Mouse (Mus musculus): ENCODE measurements around the gene Lrsam1. TPM values are rescaled to one million over a fixed set of nuclear protein-coding genes. Genes with fewer than 3 reads are reported as not detected.

Lrsam1 gene
- polyA plus RNA-seq, 1 experiment from 2014 or later, result 7.0 TPM

DNA sequence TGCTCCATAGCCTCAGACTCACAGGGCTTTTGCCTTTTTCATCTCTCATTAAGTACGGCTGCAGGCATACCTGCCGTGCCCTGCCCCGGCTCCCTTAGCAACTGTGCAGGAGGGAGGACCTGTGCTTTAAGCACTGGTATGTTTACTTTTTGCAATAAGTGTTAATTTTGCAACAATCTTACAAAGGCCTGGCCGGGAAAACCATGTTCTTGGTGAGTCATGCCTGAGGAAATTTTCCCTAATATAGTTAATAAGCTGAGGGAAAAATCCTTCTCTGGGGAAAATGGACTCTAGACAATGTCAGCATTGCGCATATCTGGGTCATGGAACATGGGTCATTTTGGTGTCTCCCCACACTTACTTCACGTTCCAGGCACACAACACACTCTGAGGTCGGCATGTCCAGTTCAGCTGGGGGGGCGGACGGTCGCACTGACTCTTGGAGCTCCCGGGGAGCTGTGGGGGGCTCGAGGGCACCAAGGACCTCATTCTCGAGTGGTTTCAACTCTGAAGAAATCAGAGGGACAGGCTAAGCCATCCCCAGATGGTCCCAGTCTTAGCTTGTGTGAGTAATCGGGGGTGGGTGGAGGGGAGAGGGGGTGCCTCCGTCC lies 33.7 kb downstream of the Lrsam1 start:
- no peak overlapping the region for H3K27ac ChIP-seq (replicated peaks; ENCODE audit: low read depth, low read length)

DNA sequence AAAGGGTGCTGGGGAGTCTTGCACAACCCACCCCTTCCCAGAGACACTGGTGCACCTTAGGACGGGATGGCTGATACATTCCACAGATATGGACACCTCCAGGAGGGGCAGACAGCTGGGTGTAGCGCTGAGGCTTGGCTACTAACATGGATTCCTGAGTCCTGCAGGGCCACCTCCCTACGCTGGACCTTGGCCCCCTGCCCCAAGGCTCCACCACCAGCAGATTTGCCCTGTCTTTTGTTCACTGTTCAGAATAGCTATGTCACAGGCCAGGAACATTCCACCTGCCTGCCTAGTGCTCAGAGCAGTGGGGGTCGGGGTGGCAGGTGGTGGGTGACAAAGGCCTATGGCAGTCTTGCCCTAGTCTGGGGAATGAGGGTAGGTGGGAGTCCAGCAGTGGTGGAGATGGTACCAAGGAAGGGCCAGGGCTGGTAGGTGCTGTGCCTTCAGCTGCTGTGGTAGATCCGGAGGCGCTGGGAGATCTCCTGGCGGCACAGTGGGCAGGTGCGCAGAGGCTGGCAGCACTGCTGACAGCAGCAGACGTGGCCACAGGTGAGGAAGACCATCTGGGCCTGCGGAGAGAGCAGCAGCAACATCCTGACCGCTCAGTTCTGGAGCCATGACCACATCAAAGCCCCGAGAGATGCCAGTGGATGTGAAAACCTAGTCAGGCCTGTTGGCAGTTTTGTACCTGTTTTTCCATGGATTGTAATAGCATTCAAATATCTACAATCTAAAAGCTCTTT lies 34.9 kb downstream of the Lrsam1 start:
- Histone ChIP-seq H3K36me3 (ENCODE audit: control insufficient read depth, insufficient read depth, low read length) (peaks cover 18% of the 10 kb centered on the region), H3K27me3 (ENCODE audit: control insufficient read depth, insufficient read depth, low read length) (no peaks in the 10 kb centered on the region), H3K4me2 (ENCODE audit: low read depth, severe bottlenecking) (no peak overlapping the region), H3K9ac (ENCODE audit: low read length) (no peak overlapping the region), H3K4me3 (ENCODE audit: low read depth, low read length) (no peak overlapping the region), H3K27ac (replicated peaks; ENCODE audit: low read depth, low read length) (no peak overlapping the region), H3K4me1 (ENCODE audit: control insufficient read depth, insufficient read depth, low read length) (peaks cover 2% of the 10 kb centered on the region; the same call in 1 of the 2 replicates), H3K9me3 (ENCODE audit: control insufficient read depth, low read length) (no peaks in the 10 kb centered on the region)
- DNase-seq (ENCODE audit: low spot score) (no peak), ATAC-seq (ENCODE audit: insufficient number of reproducible peaks, low FRiP score, low TSS enrichment, low read depth) (no peak)
- 88% methylated on average over 12 of the region's 12 CpGs for WGBS

More for the DNA sequence above, 33.7 kb downstream of the Lrsam1 start:
- peaks cover 15% of the 10 kb centered on the region for H3K36me3 ChIP-seq (ENCODE audit: control insufficient read depth, insufficient read depth, low read length)
- H3K9ac ChIP-seq (ENCODE audit: low read length), result no peak overlapping the region
- H3K4me2 ChIP-seq (ENCODE audit: low read depth, severe bottlenecking), result no peak overlapping the region
- 79% methylated on average over 15 of the region's 15 CpGs for WGBS
- DNase-seq (ENCODE audit: low spot score) (no peak), ATAC-seq (ENCODE audit: insufficient number of reproducible peaks, low FRiP score, low TSS enrichment, low read depth) (no peak)
- H3K9me3 ChIP-seq (ENCODE audit: control insufficient read depth, low read length), result no peaks in the 10 kb centered on the region
- no peaks in the 10 kb centered on the region for H3K27me3 ChIP-seq (ENCODE audit: control insufficient read depth, insufficient read depth, low read length)
- H3K4me1 ChIP-seq (ENCODE audit: control insufficient read depth, insufficient read depth, low read length), result peaks cover 2% of the 10 kb centered on the region; the same call in 1 of the 2 replicates
- no peak overlapping the region for H3K4me3 ChIP-seq (ENCODE audit: low read depth, low read length)

DNA sequence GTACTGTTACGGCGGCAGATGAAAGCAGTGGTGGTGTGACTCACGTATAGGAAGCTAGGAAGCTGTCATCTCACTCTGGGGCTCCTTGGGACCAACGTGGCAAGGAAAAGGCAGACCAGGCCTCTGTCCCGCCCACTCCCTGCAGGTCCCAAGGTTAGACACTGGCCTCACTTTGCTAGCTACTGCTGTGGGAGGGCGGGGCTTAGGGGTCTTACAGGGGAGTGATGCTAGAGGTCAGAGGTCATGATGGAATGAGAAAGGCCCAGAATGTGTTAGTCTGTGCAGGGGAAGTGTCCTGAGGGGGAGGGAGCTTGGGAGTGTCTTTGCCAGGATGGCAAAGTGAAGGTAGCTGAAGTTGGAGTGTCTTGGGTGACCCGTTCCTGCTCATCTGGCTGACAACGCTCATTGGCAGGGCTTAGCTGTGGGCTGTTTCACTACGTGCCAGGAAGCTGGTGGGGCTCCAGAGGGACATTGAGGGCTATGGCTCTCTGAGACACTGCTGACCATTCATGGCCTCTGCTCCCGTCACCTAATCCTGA lies 37.0 kb downstream of the Lrsam1 start:
- Histone ChIP-seq H3K27ac (replicated peaks; ENCODE audit: low read depth, low read length) (no peak overlapping the region), H3K4me2 (ENCODE audit: low read depth, severe bottlenecking) (no peak overlapping the region), H3K4me1 (ENCODE audit: control insufficient read depth, insufficient read depth, low read length) (peaks cover 2% of the 10 kb centered on the region; the same call in 1 of the 2 replicates), H3K9me3 (ENCODE audit: control insufficient read depth, low read length) (no peaks in the 10 kb centered on the region), H3K9ac (ENCODE audit: low read length) (no peak overlapping the region), H3K27me3 (ENCODE audit: control insufficient read depth, insufficient read depth, low read length) (no peaks in the 10 kb centered on the region), H3K4me3 (ENCODE audit: low read depth, low read length) (no peak overlapping the region), H3K36me3 (ENCODE audit: control insufficient read depth, insufficient read depth, low read length) (peaks cover 22% of the 10 kb centered on the region)
- ATAC-seq (ENCODE audit: insufficient number of reproducible peaks, low FRiP score, low TSS enrichment, low read depth) (no peak), DNase-seq (ENCODE audit: low spot score) (no peak)
- WGBS, result 74% methylated on average over 10 of the region's 10 CpGs

DNA sequence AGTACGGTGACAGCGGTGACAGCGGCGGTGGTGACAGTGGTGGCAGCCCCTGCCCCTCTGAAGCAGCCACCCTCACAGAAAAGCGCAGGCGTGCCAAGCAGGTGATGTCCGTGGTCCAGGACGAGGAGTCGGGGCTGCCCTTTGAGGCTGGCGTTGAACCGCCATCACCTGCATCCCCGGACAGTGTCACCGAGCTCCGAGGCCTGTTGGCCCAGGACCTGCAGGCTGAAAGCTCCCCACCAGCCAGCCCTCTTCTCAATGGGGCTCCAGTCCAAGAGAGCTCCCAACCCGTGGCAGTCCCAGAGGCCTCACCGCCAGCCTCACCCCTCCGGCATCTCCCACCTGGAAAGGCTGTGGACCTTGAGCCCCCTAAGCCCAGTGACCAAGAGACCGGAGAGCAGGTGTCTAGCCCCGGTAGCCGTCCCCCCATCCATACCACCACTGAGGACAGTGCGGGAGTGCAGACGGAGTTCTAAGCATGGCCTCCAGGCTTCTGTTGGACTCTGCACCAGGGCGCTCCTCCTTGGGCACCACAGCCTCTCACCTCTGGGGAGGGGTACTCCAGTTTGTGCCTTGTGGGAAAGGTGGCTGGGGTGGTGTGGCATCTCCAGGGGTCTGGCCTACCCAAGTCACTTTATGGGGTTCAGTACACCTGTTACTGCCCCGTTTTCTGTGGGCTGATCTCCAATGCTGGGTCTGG lies 37.7 kb downstream of the Lrsam1 start:
- no peak overlapping the region for H3K4me3 ChIP-seq (ENCODE audit: low read depth, low read length)
- peaks cover 8% of the 10 kb centered on the region for H3K4me1 ChIP-seq (ENCODE audit: control insufficient read depth, insufficient read depth, low read length)
- H3K27me3 ChIP-seq (ENCODE audit: control insufficient read depth, insufficient read depth, low read length), result no peaks in the 10 kb centered on the region
- ATAC-seq (ENCODE audit: insufficient number of reproducible peaks, low FRiP score, low TSS enrichment, low read depth), result no peak
- H3K9ac ChIP-seq (ENCODE audit: low read length), result no peak overlapping the region
- H3K9me3 ChIP-seq (ENCODE audit: control insufficient read depth, low read length), result no peaks in the 10 kb centered on the region
- WGBS, result 94% methylated on average over 24 of the region's 24 CpGs
- no peak overlapping the region for H3K27ac ChIP-seq (replicated peaks; ENCODE audit: low read depth, low read length)
- H3K36me3 ChIP-seq (ENCODE audit: control insufficient read depth, insufficient read depth, low read length), result peaks cover 22% of the 10 kb centered on the region
- DNase-seq (ENCODE audit: low spot score), result no peak
- H3K4me2 ChIP-seq (ENCODE audit: low read depth, severe bottlenecking), result no peak overlapping the region

DNA sequence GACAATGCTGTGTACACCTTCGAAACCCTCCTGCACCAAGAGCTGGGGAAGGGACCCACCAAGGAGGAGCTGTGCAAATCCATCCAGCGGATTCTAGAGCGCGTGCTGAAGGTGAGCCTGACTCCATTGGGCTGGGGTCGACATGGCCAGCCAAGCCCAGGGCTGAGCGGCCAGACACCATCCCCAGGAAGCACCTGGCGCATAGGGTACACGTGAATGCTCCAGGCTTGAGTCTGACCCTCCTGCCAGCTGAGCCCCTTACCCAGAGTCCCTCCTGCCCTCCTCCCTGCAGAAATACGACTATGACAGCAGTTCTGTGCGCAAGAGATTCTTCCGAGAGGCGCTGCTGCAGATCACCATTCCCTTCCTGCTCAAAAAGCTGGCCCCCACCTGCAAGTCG lies 38.9 kb downstream of the Lrsam1 start:
- no peak overlapping the region for H3K4me2 ChIP-seq (ENCODE audit: low read depth, severe bottlenecking)
- no peaks in the 10 kb centered on the region for H3K27me3 ChIP-seq (ENCODE audit: control insufficient read depth, insufficient read depth, low read length)
- H3K9ac ChIP-seq (ENCODE audit: low read length), result no peak overlapping the region
- peaks cover 17% of the 10 kb centered on the region for H3K4me1 ChIP-seq (ENCODE audit: control insufficient read depth, insufficient read depth, low read length)
- H3K27ac ChIP-seq (replicated peaks; ENCODE audit: low read depth, low read length), result no peak overlapping the region
- H3K9me3 ChIP-seq (ENCODE audit: control insufficient read depth, low read length), result no peaks in the 10 kb centered on the region
- peaks cover 22% of the 10 kb centered on the region for H3K36me3 ChIP-seq (ENCODE audit: control insufficient read depth, insufficient read depth, low read length)
- DNase-seq (ENCODE audit: low spot score) (no peak), ATAC-seq (ENCODE audit: insufficient number of reproducible peaks, low FRiP score, low TSS enrichment, low read depth) (no peak)
- 89% methylated on average over 13 of the region's 13 CpGs for WGBS
- H3K4me3 ChIP-seq (ENCODE audit: low read depth, low read length), result no peak overlapping the region

DNA sequence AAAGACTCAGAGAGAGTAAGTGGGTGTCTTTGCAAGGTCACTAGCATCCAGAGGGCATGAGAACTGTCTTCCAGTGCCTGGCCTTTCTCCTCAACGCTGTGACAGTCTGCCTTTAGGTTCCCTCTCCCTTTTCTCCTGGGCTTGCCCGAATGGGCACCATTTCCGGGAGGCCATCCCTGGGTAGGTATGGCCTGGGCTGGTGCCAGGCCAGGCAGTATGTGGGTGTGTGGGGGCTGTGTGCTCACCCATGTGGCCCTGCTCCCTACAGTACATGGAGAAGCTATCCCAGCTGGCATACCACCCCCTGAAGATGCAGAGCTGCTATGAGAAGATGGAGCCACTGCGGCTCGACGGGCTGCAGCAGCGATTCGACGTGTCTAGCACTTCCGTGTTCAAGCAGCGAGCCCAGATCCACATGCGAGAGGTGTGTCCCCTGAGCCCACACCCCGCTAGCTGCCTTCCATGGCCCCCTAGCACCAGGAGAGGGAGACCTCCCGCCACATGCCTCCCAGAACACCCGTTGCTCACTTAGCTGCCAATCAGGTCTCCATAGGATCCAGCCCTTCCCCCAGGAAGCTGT lies 39.5 kb downstream of the Lrsam1 start:
- 89% methylated on average over 15 of the region's 15 CpGs for WGBS
- H3K4me1 ChIP-seq (ENCODE audit: control insufficient read depth, insufficient read depth, low read length), result peaks cover 20% of the 10 kb centered on the region
- H3K4me2 ChIP-seq (ENCODE audit: low read depth, severe bottlenecking), result no peak overlapping the region
- DNase-seq (ENCODE audit: low spot score) (no peak), ATAC-seq (ENCODE audit: insufficient number of reproducible peaks, low FRiP score, low TSS enrichment, low read depth) (no peak)
- H3K9ac ChIP-seq (ENCODE audit: low read length), result no peak overlapping the region
- H3K36me3 ChIP-seq (ENCODE audit: control insufficient read depth, insufficient read depth, low read length), result peaks cover 22% of the 10 kb centered on the region
- no peaks in the 10 kb centered on the region for H3K9me3 ChIP-seq (ENCODE audit: control insufficient read depth, low read length)
- H3K27ac ChIP-seq (replicated peaks; ENCODE audit: low read depth, low read length), result no peak overlapping the region
- H3K27me3 ChIP-seq (ENCODE audit: control insufficient read depth, insufficient read depth, low read length), result no peaks in the 10 kb centered on the region
- no peak overlapping the region for H3K4me3 ChIP-seq (ENCODE audit: low read depth, low read length)

DNA sequence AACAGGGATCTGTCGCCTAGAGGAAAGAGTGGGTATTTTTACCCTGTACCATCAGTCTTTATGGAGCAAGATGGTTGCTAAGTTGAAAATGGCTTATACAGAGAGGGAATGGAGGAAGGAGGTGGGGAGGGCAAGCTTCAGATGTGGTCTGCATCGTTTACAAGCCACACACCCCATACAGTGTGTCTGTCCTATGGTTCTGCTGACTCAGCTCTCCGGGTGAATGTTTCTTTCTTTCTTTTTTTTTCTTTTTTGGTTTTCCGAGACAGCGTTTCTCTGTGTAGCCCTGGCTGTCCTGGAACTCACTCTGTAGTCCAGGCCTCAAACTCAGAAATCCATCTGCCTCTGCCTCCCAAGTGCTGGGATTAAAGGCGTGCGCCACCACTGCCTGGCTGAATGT lies 40.2 kb downstream of the Lrsam1 start:
- peaks cover 22% of the 10 kb centered on the region for H3K36me3 ChIP-seq (ENCODE audit: control insufficient read depth, insufficient read depth, low read length)
- no peak overlapping the region for H3K9ac ChIP-seq (ENCODE audit: low read length)
- WGBS, result 83% methylated on average over 7 of the region's 7 CpGs
- DNase-seq (ENCODE audit: low spot score), result no peak
- no peak overlapping the region for H3K4me3 ChIP-seq (ENCODE audit: low read depth, low read length)
- H3K27me3 ChIP-seq (ENCODE audit: control insufficient read depth, insufficient read depth, low read length), result no peaks in the 10 kb centered on the region
- H3K4me1 ChIP-seq (ENCODE audit: control insufficient read depth, insufficient read depth, low read length), result peaks cover 20% of the 10 kb centered on the region
- no peak overlapping the region for H3K4me2 ChIP-seq (ENCODE audit: low read depth, severe bottlenecking)
- no peak overlapping the region for H3K27ac ChIP-seq (replicated peaks; ENCODE audit: low read depth, low read length)
- no peaks in the 10 kb centered on the region for H3K9me3 ChIP-seq (ENCODE audit: control insufficient read depth, low read length)
- no peak for ATAC-seq (ENCODE audit: insufficient number of reproducible peaks, low FRiP score, low TSS enrichment, low read depth)

DNA sequence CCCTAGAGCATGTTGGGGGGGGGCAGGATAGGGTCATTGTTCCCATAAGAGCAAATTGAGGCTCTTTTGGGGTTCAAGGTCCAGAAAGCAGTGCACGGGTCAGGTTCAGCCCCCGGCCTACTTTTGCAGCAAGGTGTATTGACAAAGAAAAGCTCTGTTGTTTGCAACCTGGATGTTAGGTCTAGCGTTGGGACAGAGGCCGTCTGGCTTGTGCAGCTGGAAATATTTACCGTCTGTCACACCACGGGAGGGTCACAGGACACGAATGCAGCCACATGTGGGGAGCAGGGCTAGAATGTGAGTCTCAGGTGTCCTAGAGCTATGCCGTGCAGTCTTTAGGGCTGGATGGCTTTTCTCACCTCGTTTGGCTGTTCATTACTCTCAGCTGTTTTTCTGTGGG lies 43.0 kb downstream of the Lrsam1 start:
- H3K4me1 ChIP-seq (ENCODE audit: control insufficient read depth, insufficient read depth, low read length), result peaks cover 31% of the 10 kb centered on the region
- H3K9ac ChIP-seq (ENCODE audit: low read length), result peak overlapping the region; percentile 3; the same call in 1 of the 2 replicates
- no peaks in the 10 kb centered on the region for H3K27me3 ChIP-seq (ENCODE audit: control insufficient read depth, insufficient read depth, low read length)
- DNase-seq (ENCODE audit: low spot score), result peak; percentile 72
- H3K9me3 ChIP-seq (ENCODE audit: control insufficient read depth, low read length), result no peaks in the 10 kb centered on the region
- H3K4me3 ChIP-seq (ENCODE audit: low read depth, low read length), result no peak overlapping the region
- no peak overlapping the region for H3K4me2 ChIP-seq (ENCODE audit: low read depth, severe bottlenecking)
- H3K36me3 ChIP-seq (ENCODE audit: control insufficient read depth, insufficient read depth, low read length), result peaks cover 13% of the 10 kb centered on the region; the same call in 1 of the 2 replicates
- no peak for ATAC-seq (ENCODE audit: insufficient number of reproducible peaks, low FRiP score, low TSS enrichment, low read depth)
- WGBS, result 29% methylated on average over 9 of the region's 9 CpGs
- peak overlapping the region; percentile 88 for H3K27ac ChIP-seq (replicated peaks; ENCODE audit: low read depth, low read length)
